Mouse (Mus musculus): ENCODE results near the gene Lbh.

Gene Lbh

GRCm38 (mm10) chr17:72938871-72939568 lies 20.9 kb downstream of the Lbh start:
- DNase-seq (ENCODE audit: low read depth, low spot score) = no peak

GRCm38 (mm10) chr17:72939569-72939899 lies 21.4 kb downstream of the Lbh start:
- no peak for DNase-seq (ENCODE audit: low read depth, low spot score)

- DNase-seq (ENCODE audit: low read depth, low spot score) = no peak
These were observed 26.3 kb downstream of the Lbh start for GRCm38 (mm10) chr17:72944368-72944767.

- DNase-seq (ENCODE audit: low read depth, low spot score) = no peak
These were observed 29.2 kb downstream of the Lbh start for GRCm38 (mm10) chr17:72947111-72947859.

- no peak for DNase-seq (ENCODE audit: low read depth, low spot score)
These were observed 30.0 kb downstream of the Lbh start for GRCm38 (mm10) chr17:72948119-72948518.

GRCm38 (mm10) chr17:72949247-72949701 lies 31.2 kb downstream of the Lbh start:
- no peak for DNase-seq (ENCODE audit: low read depth, low spot score)

DNA sequence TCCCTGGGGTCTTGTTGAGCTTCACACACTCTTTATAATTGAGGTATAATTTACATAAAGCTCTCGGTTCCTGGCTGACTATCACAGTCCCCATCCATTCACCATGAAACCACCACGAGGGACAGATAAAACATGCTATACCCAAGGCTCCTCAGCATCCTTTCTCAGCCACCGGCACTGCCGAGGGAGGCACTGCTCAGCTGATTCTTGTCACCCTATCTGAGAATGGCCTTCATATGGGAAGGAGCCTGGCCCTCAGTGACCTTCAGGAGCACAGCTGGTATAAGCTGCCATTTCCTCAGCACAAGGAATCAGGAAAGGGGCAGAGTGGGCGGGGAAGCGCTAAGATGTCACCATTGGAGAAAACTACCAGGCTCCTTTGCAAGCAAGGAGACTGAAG lies 33.2 kb downstream of the Lbh start:
- DNase-seq (ENCODE audit: low read depth, low spot score) = no peak

DNA sequence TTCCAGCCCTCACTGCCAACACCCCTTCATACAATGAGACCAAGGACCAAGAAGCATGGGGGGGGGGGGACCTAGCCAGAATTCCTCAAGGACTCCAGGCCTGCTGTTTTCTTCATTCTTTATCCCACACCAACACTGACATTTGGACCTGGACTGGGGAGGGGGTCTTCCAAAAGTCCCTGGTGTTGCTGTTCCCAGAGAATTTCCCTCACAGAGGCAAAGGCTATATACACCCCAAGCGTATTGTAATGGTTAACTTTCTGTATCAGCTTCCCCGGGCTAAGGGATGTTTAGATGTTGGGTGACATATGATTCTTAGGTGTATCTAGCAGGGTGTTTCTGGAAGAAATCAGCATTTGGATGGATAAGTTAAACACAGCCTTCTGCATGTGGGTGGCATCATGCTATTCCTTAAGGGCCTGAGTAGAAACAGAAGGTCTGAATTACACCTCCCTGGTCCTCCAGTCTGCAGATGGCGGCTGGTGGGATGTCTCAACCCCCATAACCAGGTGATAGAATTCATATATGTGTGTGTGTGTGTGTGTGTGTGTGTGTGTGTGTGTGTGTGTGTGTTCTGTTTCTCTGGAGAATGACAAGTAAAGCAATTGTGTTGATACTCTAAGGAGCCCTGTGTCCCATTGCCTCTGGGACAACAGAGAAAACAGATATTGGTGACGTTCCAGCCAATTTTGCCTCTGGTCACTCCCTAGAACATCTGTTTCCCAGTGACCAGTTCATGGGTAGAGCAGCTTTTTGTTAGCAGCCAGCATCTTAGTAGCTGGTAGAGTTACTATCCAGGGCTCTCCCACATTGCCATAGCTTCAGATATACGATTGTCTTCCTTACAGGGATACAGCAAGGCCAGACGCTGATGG lies 35.9 kb downstream of the Lbh start:
- no peak for DNase-seq (ENCODE audit: low read depth, low spot score)

- no peak for DNase-seq (ENCODE audit: low read depth, low spot score)
These were observed 37.4 kb downstream of the Lbh start for GRCm38 (mm10) chr17:72955534-72955933.

DNA sequence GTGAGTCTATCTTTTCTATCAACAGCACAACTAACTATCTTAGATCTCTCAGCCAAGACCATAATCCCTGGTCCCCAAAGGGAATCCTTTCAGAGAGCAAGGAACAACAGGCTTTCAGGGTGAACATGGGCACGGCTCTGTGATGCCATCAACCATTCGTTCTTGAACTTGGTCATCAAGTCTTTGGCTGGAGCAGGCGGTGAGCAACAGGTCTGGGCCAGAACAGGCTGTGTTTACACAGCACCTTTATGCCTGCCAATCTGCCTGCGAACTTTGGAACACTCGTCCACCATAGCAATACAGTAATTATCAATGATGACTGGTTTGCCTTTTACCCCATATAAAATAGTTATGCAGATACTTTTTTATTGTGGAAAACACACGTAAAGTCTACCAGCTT lies 38.9 kb downstream of the Lbh start:
- no peak for DNase-seq (ENCODE audit: low read depth, low spot score)

DNA sequence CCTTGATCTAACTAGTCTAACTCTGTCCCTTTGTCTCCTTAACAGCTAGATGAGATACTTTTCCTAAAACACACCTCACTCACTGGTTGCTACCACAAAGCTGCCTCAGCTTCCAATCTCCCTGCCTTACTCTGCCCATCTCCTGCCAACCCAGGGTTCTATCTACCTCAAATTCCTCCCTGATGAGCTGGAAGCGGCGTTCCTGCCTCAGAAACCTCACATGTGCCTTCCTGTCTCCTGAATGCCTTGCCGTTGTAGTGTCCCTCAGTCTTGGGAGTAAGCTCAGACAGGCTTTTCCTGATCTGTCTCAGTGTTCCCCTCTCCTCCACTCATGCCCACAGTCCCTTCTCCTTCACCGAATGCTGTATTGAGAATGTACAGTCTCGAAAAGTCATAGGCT lies 40.8 kb downstream of the Lbh start:
- DNase-seq (ENCODE audit: low read depth, low spot score) = no peak

DNA sequence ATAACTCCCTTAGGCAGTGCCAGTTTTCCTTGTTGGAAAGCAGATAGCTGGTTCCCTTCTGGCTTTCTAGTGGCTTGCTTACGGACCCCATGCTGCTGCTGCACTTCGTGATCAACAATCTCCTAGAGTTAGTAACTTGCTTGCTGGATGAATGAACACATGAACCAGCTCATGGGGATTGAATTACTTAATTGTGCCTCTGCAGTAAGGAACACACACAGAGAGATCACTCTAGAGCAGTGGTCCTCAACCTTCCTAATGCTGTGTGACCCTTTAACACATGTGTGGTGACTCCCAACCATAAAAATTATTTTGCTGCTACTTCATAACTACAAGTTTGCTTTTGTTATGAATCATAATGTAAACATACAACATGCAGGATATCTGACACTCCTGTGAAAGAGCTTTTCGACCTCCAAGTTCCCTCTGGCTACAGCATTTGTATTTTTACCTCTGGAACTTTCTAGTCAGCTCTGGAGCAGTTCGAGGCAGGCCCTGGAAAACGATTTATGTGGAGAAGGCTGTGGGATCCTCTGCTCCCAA lies 41.5 kb downstream of the Lbh start:
- DNase-seq (ENCODE audit: low read depth, low spot score) = no peak

DNA sequence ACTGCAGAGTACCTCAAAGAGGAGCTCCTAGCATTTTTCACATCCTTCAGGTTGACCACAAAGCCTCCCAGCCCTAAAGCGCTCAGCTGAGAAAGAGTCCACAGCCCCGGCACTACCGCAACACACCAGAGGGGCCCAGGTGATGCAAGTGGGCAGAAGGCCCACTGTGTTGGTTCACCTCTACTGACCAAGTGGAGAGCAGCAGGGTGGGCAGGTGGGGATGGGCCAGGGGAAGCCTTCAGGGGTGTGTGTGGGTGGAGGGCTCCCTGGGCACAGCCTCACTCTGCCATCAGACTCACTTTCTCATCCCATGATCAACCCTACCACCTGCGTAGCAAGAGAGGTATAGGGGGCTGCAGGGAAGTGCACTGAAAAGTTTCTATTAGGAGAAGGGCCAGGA lies 42.1 kb downstream of the Lbh start:
- no peak for DNase-seq (ENCODE audit: low read depth, low spot score)

GRCm38 (mm10) chr17:72960873-72961272 lies 42.8 kb downstream of the Lbh start:
- DNase-seq (ENCODE audit: low read depth, low spot score) = no peak

GRCm38 (mm10) chr17:72961953-72962630 lies 44.0 kb downstream of the Lbh start:
- no peak for DNase-seq (ENCODE audit: low read depth, low spot score)

GRCm38 (mm10) chr17:72965687-72966086 lies 47.6 kb downstream of the Lbh start:
- DNase-seq (ENCODE audit: low read depth, low spot score) = no peak

DNA sequence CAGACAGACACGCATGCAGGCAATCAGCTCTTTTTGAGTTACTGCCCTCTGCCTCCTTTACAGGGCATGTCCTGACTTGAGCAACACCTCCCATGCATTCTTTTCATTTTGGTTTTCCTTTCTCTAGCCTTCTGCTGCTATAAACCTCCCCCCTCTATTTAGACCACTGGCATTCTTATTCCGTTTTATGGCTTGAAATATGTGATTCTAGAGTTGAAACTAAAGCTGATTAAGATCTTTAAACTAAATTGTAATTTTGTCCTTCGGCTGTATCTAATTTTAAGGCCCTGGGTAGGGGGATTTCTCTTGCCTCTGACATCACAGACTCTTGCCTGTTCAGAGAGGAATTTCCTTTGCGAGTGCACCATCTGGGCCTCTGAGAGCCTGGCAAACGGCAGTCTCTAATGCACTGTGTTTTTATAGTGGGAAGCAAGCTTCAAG lies 48.0 kb downstream of the Lbh start:
- DNase-seq (ENCODE audit: low read depth, low spot score) = no peak

DNA sequence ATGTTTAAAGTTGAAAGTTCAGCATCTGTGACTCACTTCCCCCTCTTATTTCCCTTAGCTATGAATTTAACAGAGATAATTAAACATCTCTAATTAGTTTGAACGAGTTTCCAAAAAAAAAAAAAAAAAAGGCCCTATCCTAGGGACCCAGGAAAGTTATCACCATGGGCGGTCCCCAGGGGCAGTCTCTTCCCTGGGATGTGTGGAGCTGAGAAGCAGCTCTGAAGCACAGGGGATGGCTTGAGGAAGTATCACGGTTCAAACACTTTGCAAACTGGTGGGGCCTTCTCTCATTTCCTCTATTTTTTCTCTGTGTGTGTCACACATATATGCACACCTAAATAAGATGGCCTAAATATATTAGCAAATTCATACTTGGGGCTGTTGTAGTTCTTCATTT lies 48.8 kb downstream of the Lbh start:
- DNase-seq (ENCODE audit: low read depth, low spot score) = no peak

DNA sequence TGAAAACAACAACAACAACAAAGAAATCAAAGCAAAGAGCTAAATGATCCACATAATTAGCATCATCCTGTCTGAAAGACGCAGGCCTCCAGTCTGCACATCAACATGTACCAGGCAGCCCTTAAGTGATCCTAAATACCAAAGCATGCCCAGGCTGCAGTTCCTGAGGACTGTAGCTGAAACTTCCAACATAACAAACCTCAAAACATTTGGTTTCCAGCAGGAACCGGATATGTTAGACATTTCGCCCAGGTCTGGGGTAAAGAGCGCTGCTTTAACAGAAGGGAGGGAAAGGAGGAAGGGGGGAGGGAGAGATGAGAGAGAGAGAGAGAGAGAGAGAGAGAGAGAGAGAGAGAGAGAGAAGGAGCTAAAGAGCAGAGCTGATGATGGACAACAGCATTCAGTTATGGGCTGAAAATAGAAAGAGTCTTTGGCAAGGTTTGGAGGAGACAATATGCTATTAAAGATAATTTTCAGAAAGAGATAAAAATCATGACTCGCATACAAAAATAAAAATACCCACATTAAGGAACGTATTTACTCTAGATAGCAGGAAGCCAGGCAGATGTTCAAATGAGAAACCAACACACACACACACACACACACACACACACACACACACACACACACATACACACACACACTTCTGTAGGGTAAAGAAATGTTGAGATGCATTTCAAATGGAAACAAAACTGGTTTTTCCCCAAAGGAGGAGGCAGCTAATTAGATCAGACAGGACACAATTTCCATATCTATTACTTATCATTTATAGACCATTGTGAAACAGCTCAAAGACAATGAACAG lies 49.5 kb downstream of the Lbh start:
- no peak for DNase-seq (ENCODE audit: low read depth, low spot score)

GRCm38 (mm10) chr17:72968666-72969065 lies 50.6 kb downstream of the Lbh start:
- no peak for DNase-seq (ENCODE audit: low read depth, low spot score)

Measured in embryo, embryonic 11.5 days (tissue).